Mouse (Mus musculus): ENCODE results near the gene Nell2. TPM values are rescaled to one million over a fixed set of nuclear protein-coding genes. Genes with fewer than 3 reads are reported as not detected.

Gene Nell2
- polyA plus RNA-seq, 1 experiment from 2014 or later = 1.8 TPM

GRCm38 (mm10) chr15:95489174-95489573, 39.2 kb downstream of the Nell2 start:
- WGBS = 78% methylated on average over 4 of the region's 4 CpGs
- Histone ChIP-seq H3K27me3 (replicated peaks; ENCODE audit: control insufficient read depth, insufficient read depth, low read length) (no peaks in the 10 kb centered on the region), H3K4me1 (replicated peaks; ENCODE audit: control insufficient read depth, insufficient read depth, low read length) (no peaks in the 10 kb centered on the region), H3K4me2 (no peak overlapping the region), H3K27ac (ENCODE audit: low read depth, low read length) (no peak overlapping the region), H3K36me3 (ENCODE audit: control insufficient read depth, insufficient read depth, low read length) (no peaks in the 10 kb centered on the region), H3K4me3 (ENCODE audit: low read depth, low read length) (no peak overlapping the region), H3K9me3 (ENCODE audit: control insufficient read depth, low read length) (no peaks in the 10 kb centered on the region), H3K9ac (ENCODE audit: low read depth, low read length) (no peak overlapping the region)
- ATAC-seq (replicated peaks; ENCODE audit: low FRiP score) (no peak), DNase-seq (ENCODE audit: low spot score) (no peak)

- no peaks in the 10 kb centered on the region for H3K4me1 ChIP-seq (replicated peaks; ENCODE audit: control insufficient read depth, insufficient read depth, low read length)
- no peak overlapping the region for H3K4me2 ChIP-seq
- no peak for DNase-seq (ENCODE audit: low spot score)
- 78% methylated on average over 5 of the region's 5 CpGs for WGBS
- no peak overlapping the region for H3K4me3 ChIP-seq (ENCODE audit: low read depth, low read length)
- H3K27me3 ChIP-seq (replicated peaks; ENCODE audit: control insufficient read depth, insufficient read depth, low read length) = no peaks in the 10 kb centered on the region
- ATAC-seq (replicated peaks; ENCODE audit: low FRiP score) = no peak
- no peak overlapping the region for H3K27ac ChIP-seq (ENCODE audit: low read depth, low read length)
- no peaks in the 10 kb centered on the region for H3K36me3 ChIP-seq (ENCODE audit: control insufficient read depth, insufficient read depth, low read length)
- no peaks in the 10 kb centered on the region for H3K9me3 ChIP-seq (ENCODE audit: control insufficient read depth, low read length)
- H3K9ac ChIP-seq (ENCODE audit: low read depth, low read length) = no peak overlapping the region
Observed at GRCm38 (mm10) chr15:95487961-95488360, 40.4 kb downstream of the Nell2 start.

GRCm38 (mm10) chr15:95482002-95482401, 46.4 kb downstream of the Nell2 start:
- 82% methylated on average over 9 of the region's 9 CpGs for WGBS
- no peaks in the 10 kb centered on the region for H3K4me1 ChIP-seq (replicated peaks; ENCODE audit: control insufficient read depth, insufficient read depth, low read length)
- DNase-seq (ENCODE audit: low spot score) (no peak), ATAC-seq (replicated peaks; ENCODE audit: low FRiP score) (no peak)
- H3K27me3 ChIP-seq (replicated peaks; ENCODE audit: control insufficient read depth, insufficient read depth, low read length) = no peaks in the 10 kb centered on the region
- H3K4me3 ChIP-seq (ENCODE audit: low read depth, low read length) = no peak overlapping the region
- H3K9ac ChIP-seq (ENCODE audit: low read depth, low read length) = no peak overlapping the region
- no peak overlapping the region for H3K4me2 ChIP-seq
- H3K36me3 ChIP-seq (ENCODE audit: control insufficient read depth, insufficient read depth, low read length) = no peaks in the 10 kb centered on the region
- H3K27ac ChIP-seq (ENCODE audit: low read depth, low read length) = no peak overlapping the region
- H3K9me3 ChIP-seq (ENCODE audit: control insufficient read depth, low read length) = no peaks in the 10 kb centered on the region

- ATAC-seq (replicated peaks; ENCODE audit: low FRiP score) (no peak), DNase-seq (ENCODE audit: low spot score) (no peak)
- Histone ChIP-seq H3K27ac (ENCODE audit: low read depth, low read length) (no peak overlapping the region), H3K9ac (ENCODE audit: low read depth, low read length) (no peak overlapping the region), H3K4me2 (no peak overlapping the region), H3K9me3 (ENCODE audit: control insufficient read depth, low read length) (no peaks in the 10 kb centered on the region), H3K27me3 (replicated peaks; ENCODE audit: control insufficient read depth, insufficient read depth, low read length) (no peaks in the 10 kb centered on the region), H3K4me3 (ENCODE audit: low read depth, low read length) (no peak overlapping the region), H3K4me1 (replicated peaks; ENCODE audit: control insufficient read depth, insufficient read depth, low read length) (no peaks in the 10 kb centered on the region), H3K36me3 (ENCODE audit: control insufficient read depth, insufficient read depth, low read length) (no peaks in the 10 kb centered on the region)
- 81% methylated on average over 4 of the region's 4 CpGs for WGBS
Observed at GRCm38 (mm10) chr15:95481585-95481984, 46.8 kb downstream of the Nell2 start.

GRCm38 (mm10) chr15:95476440-95476839, 51.9 kb downstream of the Nell2 start:
- H3K4me3 ChIP-seq (ENCODE audit: low read depth, low read length) = no peak overlapping the region

GRCm38 (mm10) chr15:95473976-95474375, 54.4 kb downstream of the Nell2 start:
- Histone ChIP-seq H3K27ac (ENCODE audit: low read depth, low read length) (no peak overlapping the region), H3K9ac (ENCODE audit: low read depth, low read length) (no peak overlapping the region), H3K27me3 (replicated peaks; ENCODE audit: control insufficient read depth, insufficient read depth, low read length) (no peaks in the 10 kb centered on the region), H3K4me3 (ENCODE audit: low read depth, low read length) (no peak overlapping the region), H3K9me3 (ENCODE audit: control insufficient read depth, low read length) (no peaks in the 10 kb centered on the region), H3K36me3 (ENCODE audit: control insufficient read depth, insufficient read depth, low read length) (no peaks in the 10 kb centered on the region), H3K4me2 (no peak overlapping the region), H3K4me1 (replicated peaks; ENCODE audit: control insufficient read depth, insufficient read depth, low read length) (no peaks in the 10 kb centered on the region)
- ATAC-seq (replicated peaks; ENCODE audit: low FRiP score) = no peak
- 82% methylated on average over 6 of the region's 6 CpGs for WGBS
- DNase-seq (ENCODE audit: low spot score) = no peak

More at GRCm38 (mm10) chr15:95476440-95476839, 51.9 kb downstream of the Nell2 start:
- ATAC-seq (replicated peaks; ENCODE audit: low FRiP score) (no peak), DNase-seq (ENCODE audit: low spot score) (no peak)
- Histone ChIP-seq H3K36me3 (ENCODE audit: control insufficient read depth, insufficient read depth, low read length) (no peaks in the 10 kb centered on the region), H3K9ac (ENCODE audit: low read depth, low read length) (no peak overlapping the region), H3K9me3 (ENCODE audit: control insufficient read depth, low read length) (no peaks in the 10 kb centered on the region), H3K27me3 (replicated peaks; ENCODE audit: control insufficient read depth, insufficient read depth, low read length) (no peaks in the 10 kb centered on the region), H3K4me2 (no peak overlapping the region), H3K4me1 (replicated peaks; ENCODE audit: control insufficient read depth, insufficient read depth, low read length) (no peaks in the 10 kb centered on the region), H3K27ac (ENCODE audit: low read depth, low read length) (no peak overlapping the region)
- WGBS = 82% methylated on average over 3 of the region's 3 CpGs

GRCm38 (mm10) chr15:95467195-95467594, 61.2 kb downstream of the Nell2 start:
- WGBS = 44% methylated on average over 6 of the region's 6 CpGs

GRCm38 (mm10) chr15:95460041-95460566, 68.3 kb downstream of the Nell2 start:
- Histone ChIP-seq H3K4me2 (no peak overlapping the region), H3K4me1 (replicated peaks; ENCODE audit: control insufficient read depth, insufficient read depth, low read length) (no peaks in the 10 kb centered on the region), H3K27me3 (replicated peaks; ENCODE audit: control insufficient read depth, insufficient read depth, low read length) (no peaks in the 10 kb centered on the region), H3K27ac (ENCODE audit: low read depth, low read length) (no peak overlapping the region), H3K9me3 (ENCODE audit: control insufficient read depth, low read length) (no peaks in the 10 kb centered on the region), H3K36me3 (ENCODE audit: control insufficient read depth, insufficient read depth, low read length) (no peaks in the 10 kb centered on the region), H3K4me3 (ENCODE audit: low read depth, low read length) (no peak overlapping the region), H3K9ac (ENCODE audit: low read depth, low read length) (no peak overlapping the region)
- WGBS = 73% methylated on average over 4 of the region's 4 CpGs
- DNase-seq (ENCODE audit: low spot score) (no peak), ATAC-seq (replicated peaks; ENCODE audit: low FRiP score) (no peak)

More at GRCm38 (mm10) chr15:95467195-95467594, 61.2 kb downstream of the Nell2 start:
- no peaks in the 10 kb centered on the region for H3K36me3 ChIP-seq (ENCODE audit: control insufficient read depth, insufficient read depth, low read length)
- H3K4me2 ChIP-seq = no peak overlapping the region
- ATAC-seq (replicated peaks; ENCODE audit: low FRiP score) = 0 out of 2 replicates have a peak, but pooled peaks have one; percentile 26
- H3K9ac ChIP-seq (ENCODE audit: low read depth, low read length) = no peak overlapping the region
- no peaks in the 10 kb centered on the region for H3K4me1 ChIP-seq (replicated peaks; ENCODE audit: control insufficient read depth, insufficient read depth, low read length)
- no peak overlapping the region for H3K27ac ChIP-seq (ENCODE audit: low read depth, low read length)
- no peak for DNase-seq (ENCODE audit: low spot score)
- no peak overlapping the region for H3K4me3 ChIP-seq (ENCODE audit: low read depth, low read length)
- no peaks in the 10 kb centered on the region for H3K27me3 ChIP-seq (replicated peaks; ENCODE audit: control insufficient read depth, insufficient read depth, low read length)
- no peaks in the 10 kb centered on the region for H3K9me3 ChIP-seq (ENCODE audit: control insufficient read depth, low read length)

GRCm38 (mm10) chr15:95444586-95444985, 83.8 kb downstream of the Nell2 start:
- Histone ChIP-seq H3K36me3 (ENCODE audit: control insufficient read depth, insufficient read depth, low read length) (no peaks in the 10 kb centered on the region), H3K9ac (ENCODE audit: low read depth, low read length) (no peak overlapping the region), H3K27ac (ENCODE audit: low read depth, low read length) (no peak overlapping the region), H3K4me3 (ENCODE audit: low read depth, low read length) (no peak overlapping the region), H3K4me1 (replicated peaks; ENCODE audit: control insufficient read depth, insufficient read depth, low read length) (no peaks in the 10 kb centered on the region), H3K9me3 (ENCODE audit: control insufficient read depth, low read length) (no peaks in the 10 kb centered on the region), H3K27me3 (replicated peaks; ENCODE audit: control insufficient read depth, insufficient read depth, low read length) (no peaks in the 10 kb centered on the region), H3K4me2 (no peak overlapping the region)
- DNase-seq (ENCODE audit: low spot score) = no peak
- ATAC-seq (replicated peaks; ENCODE audit: low FRiP score) = no peak
- WGBS = 80% methylated on average over 11 of the region's 11 CpGs
